Mouse (Mus musculus): ENCODE results near the gene Unc5a. TPM values are rescaled to one million over a fixed set of nuclear protein-coding genes. Genes with fewer than 3 reads are reported as not detected.

Unc5a gene
- polyA plus RNA-seq, 1 experiment, result 29.7 TPM

GRCm38 (mm10) chr13:54978804-54979203 lies 29.6 kb downstream of the Unc5a start:
- no peak for TF ChIP-seq POLR2A (IDR thresholded peaks at IDR 0.05; ENCODE audit: borderline replicate concordance, extremely low read depth, insufficient read depth, insufficient read length, poor library complexity, severe bottlenecking)
- TF ChIP-seq CTCF (IDR thresholded peaks at IDR 0.05; ENCODE audit: borderline replicate concordance, extremely low read depth, insufficient read depth, insufficient read length), result no peak
- DNase-seq (ENCODE audit: low read depth), result no peak

GRCm38 (mm10) chr13:54980957-54981356 lies 31.7 kb downstream of the Unc5a start:
- DNase-seq (ENCODE audit: low read depth), result peak; percentile 83

GRCm38 (mm10) chr13:54983001-54983400 lies 33.8 kb downstream of the Unc5a start:
- no peak for DNase-seq (ENCODE audit: low read depth)
- TF ChIP-seq POLR2A (IDR thresholded peaks at IDR 0.05; ENCODE audit: borderline replicate concordance, extremely low read depth, insufficient read depth, insufficient read length, poor library complexity, severe bottlenecking) (no peak), CTCF (IDR thresholded peaks at IDR 0.05; ENCODE audit: borderline replicate concordance, extremely low read depth, insufficient read depth, insufficient read length) (no peak)

More at GRCm38 (mm10) chr13:54980957-54981356, 31.7 kb downstream of the Unc5a start:
- TF ChIP-seq POLR2A (IDR thresholded peaks at IDR 0.05; ENCODE audit: borderline replicate concordance, extremely low read depth, insufficient read depth, insufficient read length, poor library complexity, severe bottlenecking), result no peak
- no peak for TF ChIP-seq CTCF (IDR thresholded peaks at IDR 0.05; ENCODE audit: borderline replicate concordance, extremely low read depth, insufficient read depth, insufficient read length)

- DNase-seq (ENCODE audit: low read depth), result no peak
- TF ChIP-seq POLR2A (IDR thresholded peaks at IDR 0.05; ENCODE audit: borderline replicate concordance, extremely low read depth, insufficient read depth, insufficient read length, poor library complexity, severe bottlenecking) (no peak), CTCF (IDR thresholded peaks at IDR 0.05; ENCODE audit: borderline replicate concordance, extremely low read depth, insufficient read depth, insufficient read length) (peak; percentile 42)
Measured at GRCm38 (mm10) chr13:54983614-54984013, 34.4 kb downstream of the Unc5a start.

- TF ChIP-seq CTCF (IDR thresholded peaks at IDR 0.05; ENCODE audit: borderline replicate concordance, extremely low read depth, insufficient read depth, insufficient read length), result no peak
- no peak for TF ChIP-seq POLR2A (IDR thresholded peaks at IDR 0.05; ENCODE audit: borderline replicate concordance, extremely low read depth, insufficient read depth, insufficient read length, poor library complexity, severe bottlenecking)
- peak; percentile 42 for DNase-seq (ENCODE audit: low read depth)
Measured at GRCm38 (mm10) chr13:54987405-54987804, 38.2 kb downstream of the Unc5a start.

- TF ChIP-seq POLR2A (IDR thresholded peaks at IDR 0.05; ENCODE audit: borderline replicate concordance, extremely low read depth, insufficient read depth, insufficient read length, poor library complexity, severe bottlenecking) (no peak), CTCF (IDR thresholded peaks at IDR 0.05; ENCODE audit: borderline replicate concordance, extremely low read depth, insufficient read depth, insufficient read length) (no peak)
- no peak for DNase-seq (ENCODE audit: low read depth)
Measured at GRCm38 (mm10) chr13:54988181-54988760, 39.1 kb downstream of the Unc5a start.

GRCm38 (mm10) chr13:54992215-54992614 lies 43.0 kb downstream of the Unc5a start:
- DNase-seq (ENCODE audit: low read depth), result peak; percentile 34
- TF ChIP-seq POLR2A (IDR thresholded peaks at IDR 0.05; ENCODE audit: borderline replicate concordance, extremely low read depth, insufficient read depth, insufficient read length, poor library complexity, severe bottlenecking) (no peak), CTCF (IDR thresholded peaks at IDR 0.05; ENCODE audit: borderline replicate concordance, extremely low read depth, insufficient read depth, insufficient read length) (no peak)

GRCm38 (mm10) chr13:54994576-54994975 lies 45.4 kb downstream of the Unc5a start:
- peak; percentile 83 for DNase-seq (ENCODE audit: low read depth)

GRCm38 (mm10) chr13:54995161-54995560 lies 46.0 kb downstream of the Unc5a start:
- no peak for TF ChIP-seq CTCF (IDR thresholded peaks at IDR 0.05; ENCODE audit: borderline replicate concordance, extremely low read depth, insufficient read depth, insufficient read length)
- no peak for TF ChIP-seq POLR2A (IDR thresholded peaks at IDR 0.05; ENCODE audit: borderline replicate concordance, extremely low read depth, insufficient read depth, insufficient read length, poor library complexity, severe bottlenecking)
- peak; percentile 53 for DNase-seq (ENCODE audit: low read depth)

More at GRCm38 (mm10) chr13:54994576-54994975, 45.4 kb downstream of the Unc5a start:
- TF ChIP-seq POLR2A (IDR thresholded peaks at IDR 0.05; ENCODE audit: borderline replicate concordance, extremely low read depth, insufficient read depth, insufficient read length, poor library complexity, severe bottlenecking), result no peak
- no peak for TF ChIP-seq CTCF (IDR thresholded peaks at IDR 0.05; ENCODE audit: borderline replicate concordance, extremely low read depth, insufficient read depth, insufficient read length)

GRCm38 (mm10) chr13:54997568-54997967 lies 48.4 kb downstream of the Unc5a start:
- no peak for DNase-seq (ENCODE audit: low read depth)
- TF ChIP-seq POLR2A (IDR thresholded peaks at IDR 0.05; ENCODE audit: borderline replicate concordance, extremely low read depth, insufficient read depth, insufficient read length, poor library complexity, severe bottlenecking) (no peak), CTCF (IDR thresholded peaks at IDR 0.05; ENCODE audit: borderline replicate concordance, extremely low read depth, insufficient read depth, insufficient read length) (no peak)

GRCm38 (mm10) chr13:55000433-55000832 lies 51.2 kb downstream of the Unc5a start:
- no peak for DNase-seq (ENCODE audit: low read depth)

GRCm38 (mm10) chr13:55002090-55002489 lies 52.9 kb downstream of the Unc5a start:
- no peak for DNase-seq (ENCODE audit: low read depth)

More at GRCm38 (mm10) chr13:55000433-55000832, 51.2 kb downstream of the Unc5a start:
- TF ChIP-seq POLR2A (IDR thresholded peaks at IDR 0.05; ENCODE audit: borderline replicate concordance, extremely low read depth, insufficient read depth, insufficient read length, poor library complexity, severe bottlenecking), result no peak
- TF ChIP-seq CTCF (IDR thresholded peaks at IDR 0.05; ENCODE audit: borderline replicate concordance, extremely low read depth, insufficient read depth, insufficient read length), result no peak

More at GRCm38 (mm10) chr13:55002090-55002489, 52.9 kb downstream of the Unc5a start:
- TF ChIP-seq POLR2A (IDR thresholded peaks at IDR 0.05; ENCODE audit: borderline replicate concordance, extremely low read depth, insufficient read depth, insufficient read length, poor library complexity, severe bottlenecking), result no peak
- no peak for TF ChIP-seq CTCF (IDR thresholded peaks at IDR 0.05; ENCODE audit: borderline replicate concordance, extremely low read depth, insufficient read depth, insufficient read length)

All from brain, embryonic 14.5 days (tissue).